Mouse (Mus musculus): ENCODE data around the gene Stox2.
"Not testable (repeated sequence)": the region's sequence is repeated elsewhere in the genome, so short reads cannot be mapped to it uniquely, and the experiment has no call there.

The Stox2 gene

GRCm38 (mm10) chr8:47446312-47447046 lies at the start of gene Stox2:
TSS of gene Stox2 (minus strand) at chr8:47446362.
- no peak for DNase-seq (ENCODE audit: low read depth)

DNA sequence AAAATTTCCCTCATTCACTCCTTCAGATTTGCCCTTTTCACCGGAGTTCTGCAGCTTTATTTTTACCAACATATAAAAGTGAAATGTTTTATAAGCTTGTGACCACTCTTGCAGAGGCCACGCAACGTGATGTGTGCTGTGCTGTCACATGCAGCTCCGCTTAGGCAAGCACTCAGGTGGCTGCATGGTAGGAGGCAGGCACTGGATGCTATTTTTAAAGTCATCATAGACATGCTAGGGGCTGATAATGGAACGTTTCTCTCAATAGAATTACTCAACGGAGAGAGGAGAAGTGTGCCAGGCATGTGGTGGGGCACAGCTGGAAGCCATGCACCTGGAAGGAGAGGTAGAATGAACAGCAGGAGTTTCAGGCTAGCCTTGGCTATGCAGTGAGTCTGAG lies 49.3 kb upstream of the Stox2 start:
- no peak for DNase-seq (ENCODE audit: low read depth)

DNA sequence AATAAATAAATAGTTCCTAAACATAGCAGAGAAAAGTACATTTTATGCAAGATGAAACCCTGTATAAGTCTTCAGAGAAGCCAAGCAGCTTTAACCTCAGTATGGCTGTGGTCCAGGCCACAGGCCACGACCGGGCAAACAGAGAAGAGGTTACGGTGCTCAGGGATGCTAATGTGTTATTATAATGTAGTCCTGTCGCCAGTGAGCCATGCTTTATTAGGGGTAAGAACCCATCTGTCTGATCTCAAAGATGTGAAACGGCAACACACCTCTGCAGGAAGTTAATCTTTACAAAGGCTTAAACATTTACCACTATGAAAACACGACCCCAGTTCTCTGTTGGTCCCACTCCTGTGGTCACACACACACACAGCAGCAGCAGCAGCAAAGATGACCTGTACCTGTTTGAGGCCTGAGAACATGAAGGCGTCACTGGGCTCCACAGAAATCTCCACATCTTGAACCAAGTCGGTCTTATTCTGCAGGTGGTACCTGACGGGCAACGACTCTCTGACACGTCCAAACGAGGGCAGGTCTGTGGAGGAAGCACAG lies 48.5 kb upstream of the Stox2 start:
- DNase-seq (ENCODE audit: low read depth), result no peak

DNA sequence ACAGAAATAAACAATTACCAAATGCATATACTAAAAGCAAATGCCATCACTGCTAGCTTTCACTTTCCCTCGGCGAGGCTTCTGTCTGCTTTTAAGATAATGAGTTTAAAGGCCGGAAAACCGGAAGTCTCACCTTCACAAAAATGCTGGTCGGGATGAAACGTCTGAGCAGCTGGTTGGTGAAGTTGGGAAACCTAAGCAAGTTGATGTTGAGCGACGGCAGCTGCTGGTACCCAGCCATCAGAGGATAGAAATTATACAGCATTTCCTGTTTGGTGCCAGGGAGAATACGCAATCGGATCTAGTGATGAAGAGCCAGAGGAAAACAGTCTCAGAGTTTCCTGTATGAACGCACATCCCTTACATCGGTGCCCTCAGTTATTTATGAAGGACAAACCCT lies 46.9 kb upstream of the Stox2 start:
- no peak for DNase-seq (ENCODE audit: low read depth)

- no peak for DNase-seq (ENCODE audit: low read depth)
Measured at GRCm38 (mm10) chr8:47487231-47487630, 41.1 kb upstream of the Stox2 start.

DNA sequence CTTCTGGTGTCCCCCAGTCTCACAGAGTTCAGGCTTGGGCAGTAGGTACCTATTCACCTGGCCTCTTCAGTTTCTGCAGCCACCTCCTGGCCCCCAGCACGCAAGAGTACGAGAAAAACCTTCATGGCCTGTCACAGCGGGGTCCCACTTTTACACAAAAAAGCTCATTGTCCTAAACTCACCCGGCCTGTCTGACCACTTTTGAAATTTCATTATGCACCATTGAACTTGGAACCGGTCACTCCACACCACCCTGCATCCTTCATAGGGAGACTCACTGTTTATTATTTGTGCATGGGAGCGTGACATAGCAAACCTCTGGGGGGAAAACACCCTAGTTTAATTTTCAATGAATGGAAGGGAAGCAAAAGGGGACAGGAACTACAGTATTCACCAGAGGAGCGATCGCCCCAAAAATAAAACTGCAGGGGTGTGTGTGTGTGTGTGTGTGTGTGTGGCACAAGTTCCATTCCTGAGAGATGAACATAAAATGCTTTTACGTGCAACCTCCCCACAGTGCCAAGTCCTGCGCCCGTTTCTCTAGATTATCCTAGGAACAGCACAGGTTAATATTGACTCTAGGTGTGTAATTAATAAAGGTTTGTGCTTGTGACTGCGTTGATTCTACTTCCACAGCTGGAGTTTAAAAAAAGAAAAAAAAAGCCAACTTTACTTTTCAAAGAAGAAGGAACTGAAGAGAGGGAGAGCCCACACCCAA lies 36.4 kb upstream of the Stox2 start:
- DNase-seq (ENCODE audit: low read depth), result no peak

- DNase-seq (ENCODE audit: low read depth), result no peak
Measured at GRCm38 (mm10) chr8:47480039-47480438, 33.9 kb upstream of the Stox2 start.

DNA sequence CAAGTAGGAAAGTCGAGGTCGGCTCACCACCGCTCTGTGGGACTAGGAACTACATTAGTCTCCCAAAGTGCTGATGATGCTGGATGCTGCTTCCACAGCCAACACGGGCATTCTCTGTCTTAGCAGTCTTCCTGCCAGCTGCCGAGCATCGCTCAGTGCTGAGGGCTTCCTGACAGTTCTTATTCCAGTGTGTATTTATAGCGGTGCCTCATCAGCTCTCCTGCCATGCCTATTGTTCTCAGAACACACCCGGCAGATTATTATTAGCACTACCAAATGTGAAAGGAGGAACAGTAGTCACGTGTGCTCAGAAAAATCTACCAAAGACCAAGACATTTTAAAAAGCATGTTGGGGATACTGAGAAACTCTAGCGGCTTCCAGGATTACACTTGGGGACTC lies 15.5 kb upstream of the Stox2 start:
- no peak for DNase-seq (ENCODE audit: low read depth)

DNA sequence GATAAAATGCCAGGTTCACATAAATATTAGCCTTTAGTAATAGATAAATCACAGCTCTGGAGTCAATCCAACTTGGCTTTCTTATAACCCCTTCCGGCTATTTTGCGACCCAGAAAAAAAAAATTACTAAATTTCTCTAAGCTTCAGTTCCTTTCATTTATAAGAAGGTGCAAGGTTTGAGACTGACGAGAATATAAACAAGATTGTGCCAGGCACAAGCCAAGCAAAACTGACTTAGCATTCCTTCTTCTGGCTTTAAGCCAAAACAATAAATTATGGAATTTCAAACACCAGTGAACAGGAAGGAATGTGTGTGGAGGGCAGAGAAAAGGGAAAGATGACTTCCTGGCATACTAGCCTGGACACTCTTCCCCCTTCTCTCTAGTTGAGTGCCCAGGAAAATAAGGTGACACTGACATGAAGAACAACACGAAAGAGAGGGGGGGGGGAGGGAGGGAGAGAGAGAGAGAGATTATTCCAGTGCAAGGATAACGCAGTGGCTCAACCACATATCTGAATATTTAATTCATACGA lies 13.1 kb upstream of the Stox2 start:
- no peak for DNase-seq (ENCODE audit: low read depth)

DNA sequence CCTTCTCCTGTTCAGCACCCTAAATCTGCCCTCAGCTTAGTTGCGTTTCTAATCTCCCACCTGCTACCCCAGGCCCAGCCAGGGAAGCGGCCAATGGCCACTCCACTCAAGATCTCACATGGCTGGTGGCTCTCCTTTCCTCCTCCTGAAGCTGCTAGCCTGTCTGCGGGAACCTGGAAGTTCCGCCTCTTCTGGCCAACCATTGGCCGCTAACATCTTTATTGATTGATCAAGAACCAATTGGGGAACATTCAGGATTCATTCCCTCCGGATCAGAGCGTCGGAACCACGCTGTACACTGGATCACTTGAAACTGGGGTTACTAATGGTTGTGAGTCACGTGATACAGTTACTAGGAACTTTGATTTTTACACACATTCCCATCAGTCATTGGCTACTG lies 12.4 kb upstream of the Stox2 start:
- no peak for DNase-seq (ENCODE audit: low read depth)

- not testable (repeated sequence) for DNase-seq (ENCODE audit: low read depth)
Measured at GRCm38 (mm10) chr8:47449211-47449610, 3.0 kb upstream of the Stox2 start.

DNA sequence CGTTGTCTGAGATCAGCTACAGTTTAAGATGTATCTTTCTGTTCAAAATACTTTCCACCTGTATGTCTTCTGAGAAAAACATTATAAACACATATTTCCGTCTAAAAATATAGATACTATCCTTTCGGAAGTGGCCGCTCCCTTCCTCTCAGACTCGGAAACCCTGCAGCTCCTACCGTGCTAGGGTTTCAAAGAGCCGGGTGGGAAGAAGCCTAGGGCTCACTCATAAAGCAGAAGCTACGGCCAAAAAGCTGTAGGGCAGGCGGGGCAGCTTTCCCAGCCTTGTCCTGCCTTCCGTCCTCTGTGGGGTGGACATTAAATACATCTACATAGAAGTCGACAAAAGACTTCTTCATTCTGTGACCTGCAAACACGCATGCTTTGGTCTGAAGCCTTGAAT lies 6.9 kb downstream of the Stox2 start:
- no peak for DNase-seq (ENCODE audit: low read depth)

DNA sequence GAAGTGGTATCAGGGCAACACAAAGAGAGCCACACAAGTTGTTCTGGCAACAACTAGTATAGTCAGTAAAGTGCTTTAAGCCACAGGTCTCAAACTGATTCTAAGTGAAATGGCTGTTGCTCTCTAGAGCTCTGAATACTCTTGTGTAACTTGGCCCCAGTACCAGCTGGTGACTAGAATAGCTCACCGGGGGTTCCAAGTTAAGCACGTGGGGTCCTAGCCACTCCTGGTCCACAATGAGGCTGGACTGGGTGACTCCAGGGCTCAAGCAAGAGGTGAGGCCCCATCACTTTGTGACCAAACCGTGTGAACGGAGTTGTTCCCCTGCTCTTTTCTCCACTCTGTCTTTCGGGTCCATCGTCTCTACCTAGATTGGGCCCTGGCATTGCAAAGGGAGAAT lies 8.2 kb downstream of the Stox2 start:
- no peak for DNase-seq (ENCODE audit: low read depth)

DNA sequence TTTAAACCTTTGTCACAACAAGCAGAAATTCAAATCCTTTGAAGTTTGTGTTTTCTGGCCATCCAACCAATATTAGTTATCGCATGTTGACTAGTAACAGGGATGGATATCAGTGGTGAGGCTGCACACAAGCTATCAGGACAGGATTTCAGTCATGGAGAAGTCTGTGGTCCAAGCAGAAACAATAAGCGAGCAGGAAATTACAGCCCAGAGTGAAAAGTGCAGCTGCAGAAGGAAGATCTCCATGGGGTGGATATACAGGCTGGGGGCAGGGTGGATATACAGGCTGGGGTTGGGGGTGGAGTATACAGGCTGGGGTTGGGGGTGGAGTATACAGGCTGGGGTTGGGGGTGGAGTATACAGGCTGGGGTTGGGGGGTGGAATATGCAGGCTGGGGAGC lies 10.3 kb downstream of the Stox2 start:
- DNase-seq (ENCODE audit: low read depth), result no peak

GRCm38 (mm10) chr8:47435412-47435811 lies 10.8 kb downstream of the Stox2 start:
- DNase-seq (ENCODE audit: low read depth), result no peak

DNA sequence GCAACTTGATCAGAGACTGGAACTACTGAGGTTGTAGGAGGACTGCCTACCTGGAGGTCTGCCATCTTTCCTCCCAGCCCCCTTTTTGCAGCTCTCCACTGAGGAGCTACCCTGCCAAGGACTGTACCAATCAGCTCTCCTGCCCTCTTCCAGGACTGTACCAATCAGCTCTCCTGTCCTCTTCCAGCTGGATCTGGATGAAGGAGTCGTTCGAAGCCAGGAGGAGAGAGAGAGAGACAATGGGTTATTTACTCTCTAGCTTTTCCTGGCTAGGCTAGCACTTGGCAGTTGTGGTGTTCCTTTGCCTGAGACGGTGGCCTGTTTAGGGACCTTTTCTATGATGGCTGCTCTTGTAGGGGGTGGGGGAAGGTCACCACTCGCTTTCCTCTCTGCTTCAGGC lies 14.9 kb downstream of the Stox2 start:
- DNase-seq (ENCODE audit: low read depth), result no peak

GRCm38 (mm10) chr8:47414258-47414525 lies 32.0 kb downstream of the Stox2 start:
- not testable (repeated sequence) for DNase-seq (ENCODE audit: low read depth)

GRCm38 (mm10) chr8:47413524-47414257 lies 32.5 kb downstream of the Stox2 start:
- no peak for DNase-seq (ENCODE audit: low read depth)

- no peak for DNase-seq (ENCODE audit: low read depth)
Measured at GRCm38 (mm10) chr8:47412696-47413523, 33.3 kb downstream of the Stox2 start.

DNA sequence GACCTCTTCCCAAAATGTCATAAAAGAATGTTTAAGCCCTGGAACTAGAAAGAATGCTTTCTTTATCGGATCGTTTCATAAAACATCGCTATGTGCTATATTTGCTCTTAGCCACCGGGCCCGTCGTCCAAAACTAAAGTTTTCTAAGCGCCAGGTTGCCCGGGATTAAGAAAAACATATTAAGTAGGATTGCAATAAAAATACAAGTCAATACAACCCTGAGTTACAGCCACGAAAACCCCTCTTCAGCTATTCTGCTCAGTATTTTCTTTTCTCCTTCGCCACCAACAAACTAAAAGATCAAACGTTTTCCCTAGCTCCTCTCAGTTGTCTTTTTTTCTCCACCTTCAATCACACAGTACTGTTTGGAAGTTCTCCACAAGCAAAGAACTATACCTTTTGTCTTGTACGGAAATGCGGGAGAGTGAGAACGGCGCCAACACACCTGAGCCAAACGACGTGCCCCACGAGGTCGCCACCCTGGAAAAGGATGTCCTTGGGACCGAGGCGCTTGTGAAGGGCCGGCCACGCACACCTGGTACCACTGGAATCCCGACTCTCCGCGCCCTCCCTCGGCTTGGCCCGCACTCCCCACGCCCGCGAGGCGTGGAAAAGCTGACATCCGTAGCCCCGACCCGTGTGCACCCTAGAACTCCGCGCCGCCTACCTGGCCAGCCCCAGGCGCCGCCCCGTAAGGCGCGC lies 34.0 kb downstream of the Stox2 start:
- no peak for DNase-seq (ENCODE audit: low read depth)

DNA sequence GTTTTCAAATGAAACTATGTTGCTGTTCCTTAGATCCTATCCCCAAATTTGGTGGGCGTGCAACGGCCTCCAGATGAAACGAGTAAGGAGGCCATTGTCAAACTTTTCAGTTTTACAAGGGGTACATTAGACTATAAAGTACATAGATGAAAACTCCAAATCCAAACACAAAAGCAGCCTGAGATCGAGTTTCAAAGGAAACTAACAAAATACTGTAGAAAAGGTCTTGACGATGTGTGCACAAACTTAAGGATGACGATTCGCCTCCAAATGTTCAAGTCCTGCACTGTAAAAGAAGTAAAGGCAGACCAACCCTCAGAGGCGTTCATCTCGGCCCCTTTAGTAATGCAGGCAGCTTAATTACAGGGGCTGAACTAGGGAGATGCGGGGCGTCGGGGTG lies 34.8 kb downstream of the Stox2 start:
- DNase-seq (ENCODE audit: low read depth), result no peak
